Mouse (Mus musculus): Measurements from ENCODE around the gene Slc25a21. TPM values are rescaled to one million over a fixed set of nuclear protein-coding genes. Genes with fewer than 3 reads are reported as not detected.

Slc25a21 gene
- polyA plus RNA-seq, 1 experiment, result 9.5 TPM

DNA sequence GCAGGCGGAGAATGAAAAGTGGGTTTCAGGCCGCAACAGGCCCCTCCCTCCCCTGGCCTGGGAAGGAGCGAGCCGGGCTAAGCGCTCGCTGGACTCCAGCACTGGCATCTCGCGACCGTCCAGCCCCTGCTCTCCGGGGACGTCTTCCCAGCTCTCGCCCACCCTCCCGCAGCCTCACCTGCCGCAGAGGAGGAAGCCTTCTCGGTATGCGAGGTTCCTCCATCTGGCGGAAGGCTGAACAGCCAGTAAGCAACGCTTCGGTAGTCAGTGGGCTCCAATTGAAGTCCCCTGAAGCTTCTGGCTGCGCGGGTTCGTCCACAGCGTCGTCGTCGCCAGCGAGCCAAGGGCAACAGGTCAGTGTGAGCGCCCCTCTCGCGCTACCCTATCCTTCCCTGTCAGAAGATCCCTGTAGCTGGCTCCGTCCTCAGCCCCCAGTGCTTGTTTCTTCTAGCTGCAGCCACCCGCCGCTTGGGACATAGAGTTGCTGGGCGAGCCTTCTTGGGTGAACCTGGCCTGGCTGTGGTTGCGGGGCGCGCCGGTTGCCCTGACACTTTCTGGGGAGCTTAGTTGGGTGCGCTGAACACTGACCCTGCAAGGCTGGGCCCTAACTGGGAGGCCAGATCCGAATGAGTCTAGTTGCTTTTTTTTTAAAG lies 505.7 kb downstream of the Slc25a21 start, which contains the start of gene Pax9:
Gene Pax9 (plus strand): TSS at position 341 of the 653 bp plus-strand sequence.
- TF ChIP-seq CTCF (IDR thresholded peaks at IDR 0.05; ENCODE audit: control insufficient read depth, insufficient read depth, low read length), result no peak
- TF ChIP-seq POLR2A (IDR thresholded peaks at IDR 0.05; ENCODE audit: borderline replicate concordance, control insufficient read depth, low read depth, low read length), result no peak
- 3% methylated on average over 40 of the region's 40 CpGs for WGBS
- Histone ChIP-seq H3K4me1 (ENCODE audit: control insufficient read depth, insufficient read depth, low read length) (no peaks in the 10 kb centered on the region), H3K27ac (ENCODE audit: control insufficient read depth, insufficient read depth, low read depth, low read length, poor library complexity) (no peak within 1 kb of the TSS), H3K4me3 (replicated peaks; ENCODE audit: control insufficient read depth, low read depth, low read length) (no peak within 1 kb of the TSS)

DNA sequence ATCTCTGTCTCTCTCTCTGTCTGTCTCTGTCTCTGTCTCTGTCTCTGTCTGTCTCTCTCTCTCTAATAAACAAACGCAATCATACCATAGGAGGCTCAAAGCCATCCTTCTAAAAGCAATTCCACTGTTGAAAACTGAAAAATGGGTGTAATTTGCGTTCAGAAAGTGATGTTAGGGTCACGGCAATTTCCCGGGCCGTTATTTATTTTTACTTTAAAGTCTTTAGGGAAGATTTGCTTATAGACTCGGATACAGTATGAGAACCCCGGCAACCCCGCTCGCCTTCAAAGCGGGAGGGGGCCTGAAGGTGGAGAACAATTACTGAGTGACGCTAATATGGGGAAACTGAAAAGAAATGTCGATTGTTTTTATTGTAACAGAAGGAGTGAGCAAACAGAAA lies 506.3 kb downstream of the Slc25a21 start:
- Histone ChIP-seq H3K4me3 (replicated peaks; ENCODE audit: control insufficient read depth, low read depth, low read length) (no peak overlapping the region), H3K4me1 (ENCODE audit: control insufficient read depth, insufficient read depth, low read length) (no peaks in the 10 kb centered on the region), H3K27ac (ENCODE audit: control insufficient read depth, insufficient read depth, low read depth, low read length, poor library complexity) (no peak overlapping the region)
- TF ChIP-seq POLR2A (IDR thresholded peaks at IDR 0.05; ENCODE audit: borderline replicate concordance, control insufficient read depth, low read depth, low read length) (no peak), CTCF (IDR thresholded peaks at IDR 0.05; ENCODE audit: control insufficient read depth, insufficient read depth, low read length) (no peak)
- 2% methylated on average over 12 of the region's 12 CpGs for WGBS

DNA sequence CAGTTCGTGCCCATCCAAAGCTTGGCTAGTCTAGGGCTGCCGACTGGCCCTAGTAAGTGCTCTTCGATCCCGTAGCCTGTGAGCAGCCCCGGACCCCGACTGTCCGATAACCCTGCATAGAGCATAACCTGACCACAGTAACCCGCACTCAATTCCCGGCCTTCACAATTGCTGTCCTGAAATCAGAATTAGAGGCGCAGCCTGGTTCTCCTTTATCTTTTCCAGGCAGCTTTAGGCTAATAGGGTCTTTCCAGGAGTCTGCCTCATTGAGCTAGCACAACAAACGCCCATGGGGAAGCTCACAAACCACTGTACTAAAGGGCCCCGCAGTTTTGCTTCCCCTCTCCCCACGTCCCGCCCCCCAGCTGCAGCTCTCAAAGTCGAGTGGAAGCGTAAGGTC lies 506.9 kb downstream of the Slc25a21 start:
- no peak overlapping the region for H3K27ac ChIP-seq (ENCODE audit: control insufficient read depth, insufficient read depth, low read depth, low read length, poor library complexity)
- WGBS, result 7% methylated on average over 16 of the region's 16 CpGs
- TF ChIP-seq POLR2A (IDR thresholded peaks at IDR 0.05; ENCODE audit: borderline replicate concordance, control insufficient read depth, low read depth, low read length) (no peak), CTCF (IDR thresholded peaks at IDR 0.05; ENCODE audit: control insufficient read depth, insufficient read depth, low read length) (no peak)
- no peaks in the 10 kb centered on the region for H3K4me1 ChIP-seq (ENCODE audit: control insufficient read depth, insufficient read depth, low read length)
- H3K4me3 ChIP-seq (replicated peaks; ENCODE audit: control insufficient read depth, low read depth, low read length), result no peak overlapping the region

DNA sequence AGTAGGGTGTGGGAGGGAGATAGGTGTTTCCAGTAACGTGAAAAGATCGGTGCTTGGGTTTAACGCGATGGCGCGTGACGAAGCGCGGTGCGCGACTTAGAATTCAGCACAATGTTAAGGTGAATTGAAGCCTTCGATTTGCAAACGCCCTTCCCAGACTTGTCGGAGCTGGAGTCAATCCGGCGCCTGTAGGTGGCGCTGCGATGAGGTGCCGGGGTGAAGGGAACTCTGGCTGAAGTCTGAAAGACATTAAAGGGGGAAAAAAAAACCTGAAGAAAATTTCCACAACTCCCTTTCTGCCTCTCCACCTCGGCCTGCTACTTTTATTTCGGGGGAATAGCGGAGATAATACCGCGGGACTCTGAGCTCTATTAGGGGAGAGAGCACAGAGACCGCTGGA lies 507.5 kb downstream of the Slc25a21 start:
- no peak overlapping the region for H3K27ac ChIP-seq (ENCODE audit: control insufficient read depth, insufficient read depth, low read depth, low read length, poor library complexity)
- H3K4me1 ChIP-seq (ENCODE audit: control insufficient read depth, insufficient read depth, low read length), result no peaks in the 10 kb centered on the region
- TF ChIP-seq POLR2A (IDR thresholded peaks at IDR 0.05; ENCODE audit: borderline replicate concordance, control insufficient read depth, low read depth, low read length), result no peak
- TF ChIP-seq CTCF (IDR thresholded peaks at IDR 0.05; ENCODE audit: control insufficient read depth, insufficient read depth, low read length), result no peak
- WGBS, result 4% methylated on average over 25 of the region's 25 CpGs
- H3K4me3 ChIP-seq (replicated peaks; ENCODE audit: control insufficient read depth, low read depth, low read length), result no peak overlapping the region

DNA sequence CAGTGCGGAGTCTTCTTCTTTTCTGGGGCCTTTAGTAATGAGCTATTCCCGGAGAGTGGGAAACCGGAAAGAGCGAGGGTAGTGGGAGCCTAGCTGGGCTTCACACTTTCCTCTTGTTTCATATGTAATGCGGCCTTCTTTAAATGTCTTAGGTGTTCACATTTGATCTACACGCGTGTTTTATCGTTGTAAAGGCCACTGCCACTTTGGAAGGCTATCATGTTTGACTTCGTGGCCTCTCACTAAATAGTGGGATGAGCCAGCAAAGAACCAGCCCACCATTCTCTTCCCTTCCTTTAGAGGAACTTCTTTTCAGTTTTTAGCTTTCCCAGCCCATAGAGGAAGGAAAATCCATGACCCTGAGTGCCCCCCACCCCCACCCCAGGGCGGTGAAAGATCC lies 507.9 kb downstream of the Slc25a21 start:
- TF ChIP-seq CTCF (IDR thresholded peaks at IDR 0.05; ENCODE audit: control insufficient read depth, insufficient read depth, low read length) (no peak), POLR2A (IDR thresholded peaks at IDR 0.05; ENCODE audit: borderline replicate concordance, control insufficient read depth, low read depth, low read length) (no peak)
- H3K27ac ChIP-seq (ENCODE audit: control insufficient read depth, insufficient read depth, low read depth, low read length, poor library complexity), result no peak overlapping the region
- no peaks in the 10 kb centered on the region for H3K4me1 ChIP-seq (ENCODE audit: control insufficient read depth, insufficient read depth, low read length)
- no peak overlapping the region for H3K4me3 ChIP-seq (replicated peaks; ENCODE audit: control insufficient read depth, low read depth, low read length)
- 10% methylated on average over 10 of the region's 10 CpGs for WGBS

DNA sequence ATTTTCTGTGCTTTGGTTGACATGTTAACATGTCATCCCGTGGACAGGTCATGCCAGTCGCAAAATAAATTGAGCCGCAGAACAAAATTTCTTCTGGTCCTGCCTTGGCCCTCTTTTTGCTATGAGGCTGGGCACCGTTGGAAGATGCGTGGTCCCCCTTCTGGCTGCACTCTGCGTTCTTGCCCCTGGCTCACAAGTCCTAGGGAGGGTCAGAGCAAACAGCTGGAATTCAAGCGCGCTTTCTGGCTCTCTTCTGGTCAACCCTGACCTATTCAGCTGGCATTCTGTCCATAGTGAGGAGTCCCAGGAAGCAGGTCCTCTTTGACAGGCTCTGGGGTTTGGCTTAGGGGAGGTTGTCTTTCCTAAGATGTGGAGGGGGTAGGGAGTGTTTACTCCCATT lies 508.4 kb downstream of the Slc25a21 start:
- Histone ChIP-seq H3K4me1 (ENCODE audit: control insufficient read depth, insufficient read depth, low read length) (no peaks in the 10 kb centered on the region), H3K4me3 (replicated peaks; ENCODE audit: control insufficient read depth, low read depth, low read length) (no peak overlapping the region), H3K27ac (ENCODE audit: control insufficient read depth, insufficient read depth, low read depth, low read length, poor library complexity) (no peak overlapping the region)
- WGBS, result 6% methylated on average over 8 of the region's 8 CpGs
- TF ChIP-seq CTCF (IDR thresholded peaks at IDR 0.05; ENCODE audit: control insufficient read depth, insufficient read depth, low read length) (no peak), POLR2A (IDR thresholded peaks at IDR 0.05; ENCODE audit: borderline replicate concordance, control insufficient read depth, low read depth, low read length) (no peak)

DNA sequence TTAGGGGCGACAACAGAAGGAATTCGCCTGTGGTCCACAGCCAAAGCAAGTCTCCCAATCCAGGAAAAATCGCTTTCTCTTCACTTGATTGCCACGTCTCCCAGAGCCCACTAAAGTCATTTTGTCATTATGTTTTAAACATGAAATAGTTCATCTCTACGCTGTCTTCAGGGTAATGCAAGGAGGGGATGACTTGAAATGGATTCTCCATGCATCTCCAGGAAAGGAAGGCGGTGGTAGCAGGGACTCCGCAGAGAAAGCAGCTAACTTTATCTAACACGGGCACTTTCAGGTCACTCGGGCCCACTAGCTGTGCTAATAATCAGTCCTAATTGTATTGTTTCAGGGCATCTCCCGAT lies 508.8 kb downstream of the Slc25a21 start:
- TF ChIP-seq CTCF (IDR thresholded peaks at IDR 0.05; ENCODE audit: control insufficient read depth, insufficient read depth, low read length) (no peak), POLR2A (IDR thresholded peaks at IDR 0.05; ENCODE audit: borderline replicate concordance, control insufficient read depth, low read depth, low read length) (no peak)
- Histone ChIP-seq H3K27ac (ENCODE audit: control insufficient read depth, insufficient read depth, low read depth, low read length, poor library complexity) (no peak overlapping the region), H3K4me3 (replicated peaks; ENCODE audit: control insufficient read depth, low read depth, low read length) (no peak overlapping the region), H3K4me1 (ENCODE audit: control insufficient read depth, insufficient read depth, low read length) (no peaks in the 10 kb centered on the region)
- WGBS, result 8% methylated on average over 10 of the region's 10 CpGs

DNA sequence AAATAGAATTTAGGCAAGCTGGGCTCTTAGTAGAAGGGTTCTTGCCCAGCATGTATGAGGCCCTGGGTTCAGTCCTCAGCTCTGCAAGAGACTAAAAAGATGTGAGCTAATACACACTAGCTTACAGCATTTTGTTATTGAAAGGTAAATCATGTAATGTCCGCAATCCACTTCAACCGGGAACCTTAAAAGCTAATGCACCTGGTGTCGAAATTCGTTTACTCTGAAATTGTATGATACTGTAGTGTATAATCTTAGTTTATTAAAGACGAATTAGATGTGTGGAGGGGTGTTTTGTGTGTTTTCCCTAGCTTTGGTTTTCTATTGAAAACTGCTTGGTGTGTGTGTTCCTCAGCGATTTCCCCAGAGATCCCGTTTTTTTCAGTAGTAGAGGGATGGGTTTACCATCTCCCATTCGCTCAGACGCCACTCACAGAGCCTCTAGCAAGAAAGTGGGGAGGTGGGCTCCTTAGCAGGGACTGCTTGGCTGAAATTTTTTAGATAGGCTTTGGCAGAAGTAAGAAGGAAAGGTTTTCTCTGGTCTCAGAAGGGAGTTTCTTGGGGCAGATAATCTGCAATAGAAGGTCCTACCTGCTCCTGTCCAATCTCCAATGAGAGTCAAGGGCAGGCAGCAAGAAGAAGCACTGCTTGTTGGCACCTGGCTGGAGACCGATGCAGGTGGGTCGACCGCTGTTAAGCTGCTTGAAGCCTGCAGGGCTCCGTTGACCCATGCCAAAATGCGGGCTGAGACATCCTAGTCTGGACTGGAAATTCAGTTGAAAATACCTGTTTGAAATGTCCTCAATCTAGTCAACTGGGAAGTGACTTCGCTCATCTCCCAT lies 509.4 kb downstream of the Slc25a21 start:
- Histone ChIP-seq H3K27ac (ENCODE audit: control insufficient read depth, insufficient read depth, low read depth, low read length, poor library complexity) (no peak overlapping the region), H3K4me1 (ENCODE audit: control insufficient read depth, insufficient read depth, low read length) (no peaks in the 10 kb centered on the region), H3K4me3 (replicated peaks; ENCODE audit: control insufficient read depth, low read depth, low read length) (no peak overlapping the region)
- 9% methylated on average over 15 of the region's 15 CpGs for WGBS
- TF ChIP-seq CTCF (IDR thresholded peaks at IDR 0.05; ENCODE audit: control insufficient read depth, insufficient read depth, low read length), result no peak
- TF ChIP-seq POLR2A (IDR thresholded peaks at IDR 0.05; ENCODE audit: borderline replicate concordance, control insufficient read depth, low read depth, low read length), result no peak

Measured in bone marrow, adult 2 months (tissue).